Mouse (Mus musculus): ENCODE measurements around the gene Wdr83.

DNA sequence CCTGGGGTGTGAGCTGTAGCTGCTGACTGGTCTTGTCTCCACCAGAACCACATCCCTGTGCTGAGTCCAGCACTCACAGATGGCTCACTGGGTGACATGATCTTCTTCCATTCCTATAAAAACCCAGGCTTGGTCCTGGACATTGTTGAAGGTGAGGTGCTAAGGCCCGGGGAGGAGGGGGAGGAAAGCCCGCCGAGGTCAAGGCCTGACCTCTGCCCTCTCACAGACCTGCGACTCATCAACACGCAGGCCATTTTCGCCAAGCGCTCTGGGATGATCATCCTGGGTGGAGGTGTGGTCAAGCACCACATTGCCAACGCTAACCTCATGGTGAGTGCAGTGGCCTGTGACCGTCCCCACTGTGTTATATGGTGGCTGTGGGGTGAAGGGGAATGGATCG, 6.9 kb downstream of the Wdr83 start:
- no peak for TF ChIP-seq CTCF (conservative IDR thresholded peaks at IDR 0.05; ENCODE audit: insufficient read depth, insufficient read length, low read depth, low read length)
- TF ChIP-seq POLR2A (IDR thresholded peaks at IDR 0.05; ENCODE audit: low read depth, low read length), result no peak

Measured in kidney, adult 2 months (tissue).